Mouse (Mus musculus): Measurements from ENCODE around the gene Tcf15.

- TF ChIP-seq CTCF (IDR thresholded peaks at IDR 0.05) (no peak), POLR2A (IDR thresholded peaks at IDR 0.05; ENCODE audit: insufficient read depth, low read depth, low read length) (no peak)
These were observed 2.4 kb upstream of the Tcf15 start for GRCm38 (mm10) chr2:152140941-152141340.

All from heart, adult 2 months (tissue).